10 mouse cellular contexts compared by ENCODE assay signal in the genomic region with DNA sequence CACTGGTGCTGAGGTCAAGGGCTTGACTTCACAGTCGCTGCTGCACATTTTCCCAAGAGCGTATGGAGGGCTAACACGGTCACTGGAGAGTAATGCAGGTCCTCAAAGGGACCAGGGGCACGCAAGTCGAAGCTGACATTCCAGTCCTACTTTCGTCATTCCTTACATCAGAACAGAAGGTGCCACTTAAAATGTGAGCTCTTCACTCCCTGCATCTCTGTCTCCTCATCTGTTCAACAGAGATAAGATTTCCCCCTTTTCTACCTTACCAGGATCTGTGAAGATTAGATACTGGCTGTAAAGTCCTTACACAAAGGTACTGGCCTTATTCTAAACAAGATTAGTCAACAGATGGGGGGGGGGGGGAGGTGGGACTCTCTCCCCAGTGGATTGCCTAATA.
DNase-seq lines count a peak whose midpoint lies in the region; ATAC-seq lines count a peak whose summit lies in the region.
"Had no signal": no experiment of that assay in that cellular context is flagged by ENCODE, and none has a peak within 500 bp of the region (broad histone marks: within the 10 kb centered on the region; RNA-seq: fewer than 3 reads in every experiment).

No protein-coding gene starts in this region.

- H3K36me3 ChIP-seq in forebrain, embryonic 11.5 days (ENCODE audit: control insufficient read depth, insufficient read depth, low read length) = no peaks in the 10 kb centered on the region
- H3K36me3 ChIP-seq in forebrain, embryonic 16.5 days (ENCODE audit: control insufficient read depth, insufficient read depth) = no peaks in the 10 kb centered on the region
- H3K36me3 ChIP-seq in lung, embryonic 16.5 days (ENCODE audit: control insufficient read depth, insufficient read depth, low read length) = no peaks in the 10 kb centered on the region

- H3K4me3 ChIP-seq in forebrain, embryonic 11.5 days (ENCODE audit: low read depth, low read length) = no peak overlapping the region
- no peak overlapping the region for H3K4me3 ChIP-seq in forebrain, embryonic 16.5 days (replicated peaks; ENCODE audit: low read length)
- no peak overlapping the region for H3K4me3 ChIP-seq in lung, embryonic 16.5 days (ENCODE audit: low read length)

- peaks cover 19% of the 10 kb centered on the region for H3K4me1 ChIP-seq in forebrain, embryonic 11.5 days (replicated peaks; ENCODE audit: control insufficient read depth, insufficient read depth, low read length)
- peaks cover 13% of the 10 kb centered on the region for H3K4me1 ChIP-seq in forebrain, embryonic 16.5 days (replicated peaks; ENCODE audit: control insufficient read depth, insufficient read depth, low read length)
- H3K4me1 ChIP-seq in lung, embryonic 16.5 days (replicated peaks; ENCODE audit: control insufficient read depth, insufficient read depth, low read length) = peaks cover 16% of the 10 kb centered on the region

- no peak overlapping the region for H3K27ac ChIP-seq in forebrain, embryonic 11.5 days (ENCODE audit: low read depth, low read length)
- no peak overlapping the region for H3K27ac ChIP-seq in forebrain, embryonic 16.5 days (ENCODE audit: low read length)
- H3K27ac ChIP-seq in lung, embryonic 16.5 days (ENCODE audit: low read length) = peak overlapping the region; percentile 84
- H3K27ac ChIP-seq: stomach, postnatal 0 days had no signal

- ATAC-seq in forebrain, embryonic 11.5 days (replicated peaks; ENCODE audit: low FRiP score) = peak; percentile 55
- ATAC-seq in forebrain, embryonic 16.5 days = no peak
- ATAC-seq in lung, embryonic 16.5 days (ENCODE audit: low read depth) = 0 out of 2 replicates have a peak, but pooled peaks have one; percentile 21
- peak; percentile 46; the same call in 1 of the 2 replicates for ATAC-seq in erythroblast, adult 5-6 weeks (replicated peaks; ENCODE audit: low FRiP score, poor library complexity, severe bottlenecking)
- peak; percentile 70 for ATAC-seq in megakaryocyte progenitor cell, adult 5-6 weeks (replicated peaks; ENCODE audit: poor library complexity)

- no peaks in the 10 kb centered on the region for H3K27me3 ChIP-seq in forebrain, embryonic 11.5 days (ENCODE audit: control insufficient read depth, insufficient read depth, low read length)
- no peaks in the 10 kb centered on the region for H3K27me3 ChIP-seq in forebrain, embryonic 16.5 days (replicated peaks; ENCODE audit: control insufficient read depth, insufficient read depth, low read length)
- no peaks in the 10 kb centered on the region for H3K27me3 ChIP-seq in lung, embryonic 16.5 days (ENCODE audit: control insufficient read depth, insufficient read depth, low read depth, low read length)

- DNase-seq in forebrain, embryonic 11.5 days (ENCODE audit: low spot score) = no peak
- DNase-seq in lung, adult 18-20 months = no peak
- DNase-seq in left cerebral cortex, adult 9 months (ENCODE audit: low spot score in 2 of 2) = no peak
- no peak for DNase-seq in testis, postnatal 10 days (ENCODE audit: low spot score)
- DNase-seq: right cerebral cortex, postnatal 14 days had no signal

- H3K9ac ChIP-seq in forebrain, embryonic 11.5 days (ENCODE audit: low read length) = no peak overlapping the region
- no peak overlapping the region for H3K9ac ChIP-seq in forebrain, embryonic 16.5 days (replicated peaks; ENCODE audit: low read depth, low read length)
- no peak overlapping the region for H3K9ac ChIP-seq in lung, embryonic 16.5 days (ENCODE audit: low read length)

- no peaks in the 10 kb centered on the region for H3K9me3 ChIP-seq in forebrain, embryonic 11.5 days (ENCODE audit: control insufficient read depth, low read length)
- H3K9me3 ChIP-seq in forebrain, embryonic 16.5 days (ENCODE audit: control insufficient read depth, low read length) = no peaks in the 10 kb centered on the region
- no peaks in the 10 kb centered on the region for H3K9me3 ChIP-seq in lung, embryonic 16.5 days (ENCODE audit: control insufficient read depth, low read length)

- H3K4me2 ChIP-seq in forebrain, embryonic 11.5 days (ENCODE audit: low read depth, low read length, severe bottlenecking) = peak overlapping the region; percentile 36; the same call in 1 of the 2 replicates
- H3K4me2 ChIP-seq in forebrain, embryonic 16.5 days (ENCODE audit: low read length) = no peak overlapping the region
- no peak overlapping the region for H3K4me2 ChIP-seq in lung, embryonic 16.5 days (ENCODE audit: low read depth, low read length)

- 6% methylated on average over 6 of the region's 6 CpGs for WGBS in forebrain, embryonic 11.5 days
- 23% methylated on average over 6 of the region's 6 CpGs for WGBS in forebrain, embryonic 16.5 days
- WGBS in lung, embryonic 16.5 days = 38% methylated on average over 6 of the region's 6 CpGs
